Mouse (Mus musculus): ENCODE data around the gene Zfp986. TPM values are rescaled to one million over a fixed set of nuclear protein-coding genes. Genes with fewer than 3 reads are reported as not detected.

Gene Zfp986
- polyA plus RNA-seq (2012; rRNA removed), result not detected in 2 replicates

GRCm38 (mm10) chr4:145868494-145868893, at the start of gene Zfp986:
Zfp986 (plus strand) TSS chr4:145868794.

Other genes with a start within 250 kb of the Zfp986 start
- not detected in 2 replicates for gene Zfp980, start 198.1 kb upstream of the Zfp986 start, polyA plus RNA-seq (2012; rRNA removed)
- not detected in 2 replicates for gene Zfp987, start 228.5 kb downstream of the Zfp986 start, polyA plus RNA-seq (2012; rRNA removed)